Mouse (Mus musculus): ENCODE results near the gene Twsg1.
A peak's percentile ranks its signal among the peaks of the same experiment; 100 is the strongest.
"Not testable (repeated sequence)": the region's sequence is repeated elsewhere in the genome, so short reads cannot be mapped to it uniquely, and the experiment has no call there.

The Twsg1 gene

GRCm38 (mm10) chr17:65950622-65951404, at the start of gene Twsg1:
TSS of gene Twsg1 (minus strand) at chr17:65951226.
- peak; percentile 93 to 94 for DNase-seq (ENCODE audit: low spot score in 2 of 2)

DNA sequence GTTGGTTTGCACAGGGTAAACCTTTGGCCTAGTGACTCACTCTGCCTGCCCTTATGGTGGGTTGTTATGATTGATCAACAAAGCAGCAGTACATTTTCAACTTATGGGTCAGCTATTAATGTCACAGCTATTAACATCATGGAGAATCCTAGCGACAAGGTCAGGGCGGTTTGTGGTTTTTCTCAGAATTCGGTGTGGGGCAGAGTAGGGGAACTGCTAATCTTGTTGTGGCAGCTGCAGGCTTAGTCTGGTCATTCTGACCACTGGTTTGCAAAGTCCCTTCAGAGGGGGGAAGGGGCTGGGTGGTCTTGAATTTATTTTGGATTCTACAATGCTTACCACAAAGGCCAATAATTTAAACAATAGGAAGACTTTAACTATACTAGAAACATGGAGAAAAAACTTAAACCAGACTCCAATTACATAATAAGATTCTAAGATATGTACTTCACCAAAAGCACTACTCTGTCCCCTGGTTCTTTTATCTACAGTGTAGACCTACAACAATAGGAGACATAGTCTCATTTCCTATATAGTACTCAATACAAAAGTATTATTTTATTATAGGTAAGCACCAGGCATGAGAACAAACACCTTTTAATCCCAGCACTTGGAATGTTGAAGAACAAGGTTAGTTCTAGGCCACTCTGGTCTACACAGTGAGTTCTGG, 37.3 kb upstream of the Twsg1 start:
- no peak for DNase-seq (ENCODE audit: low spot score in 2 of 2)

DNA sequence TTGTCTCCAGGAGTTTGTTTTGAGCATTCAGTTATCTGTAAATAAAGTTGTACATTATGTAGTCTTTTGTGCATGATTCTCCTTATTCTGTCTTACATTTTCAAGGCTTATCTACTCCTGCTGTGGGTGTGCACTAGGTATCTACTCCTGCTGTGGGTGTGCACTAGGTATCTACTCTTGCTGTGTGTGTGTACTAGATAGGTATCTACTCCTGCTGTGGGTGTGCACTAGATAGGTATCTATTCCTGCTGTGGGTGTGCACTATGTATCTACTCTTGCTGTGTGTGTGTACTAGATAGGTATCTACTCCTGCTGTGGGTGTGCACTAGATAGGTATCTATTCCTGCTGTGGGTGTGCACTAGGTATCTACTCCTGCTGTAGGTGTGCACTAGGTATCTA, 25.7 kb upstream of the Twsg1 start:
- not testable (repeated sequence) for DNase-seq (ENCODE audit: low spot score in 2 of 2)

DNA sequence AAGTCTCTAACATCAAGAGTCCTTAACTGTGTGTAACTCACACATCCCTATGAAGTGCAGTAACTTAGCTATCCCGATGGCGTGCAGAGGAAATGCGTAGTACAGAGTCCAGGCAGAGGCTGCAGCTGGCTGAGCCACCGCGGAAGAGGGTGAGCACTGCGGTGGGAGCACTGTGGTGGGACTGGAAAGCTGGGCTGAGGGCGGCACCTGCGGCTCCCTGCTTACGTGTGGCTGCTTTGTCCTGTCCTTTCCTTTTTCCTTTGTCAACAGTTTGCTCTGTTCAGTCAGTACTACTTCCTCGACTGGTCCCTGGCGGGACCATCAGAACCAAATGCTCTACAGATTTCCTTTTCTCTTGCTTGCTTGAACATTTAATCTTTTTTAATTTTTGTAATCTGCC, 16.7 kb upstream of the Twsg1 start:
- no peak for DNase-seq (ENCODE audit: low spot score in 2 of 2)

DNA sequence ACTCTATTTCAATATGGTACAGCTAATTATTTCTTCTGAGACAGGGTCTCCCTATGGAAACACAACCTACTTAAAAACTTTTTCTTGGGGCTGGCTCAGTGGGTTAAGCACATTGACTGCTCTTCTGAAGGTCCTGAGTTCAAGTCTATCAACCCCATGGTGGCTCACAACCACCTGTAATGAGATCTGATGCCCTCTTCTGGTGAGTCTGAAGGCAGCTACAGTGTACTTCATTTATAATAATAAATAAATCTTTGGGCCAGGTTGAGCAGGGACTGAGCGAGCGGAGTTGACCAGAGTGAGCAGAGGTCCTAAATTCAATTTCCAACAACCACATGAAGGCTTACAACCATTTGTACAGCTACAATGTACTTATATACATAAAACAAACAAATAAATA, 11.2 kb upstream of the Twsg1 start:
- DNase-seq (ENCODE audit: low spot score in 2 of 2), result no peak

GRCm38 (mm10) chr17:65961606-65962136, 10.6 kb upstream of the Twsg1 start:
- no peak for DNase-seq (ENCODE audit: low spot score in 2 of 2)

DNA sequence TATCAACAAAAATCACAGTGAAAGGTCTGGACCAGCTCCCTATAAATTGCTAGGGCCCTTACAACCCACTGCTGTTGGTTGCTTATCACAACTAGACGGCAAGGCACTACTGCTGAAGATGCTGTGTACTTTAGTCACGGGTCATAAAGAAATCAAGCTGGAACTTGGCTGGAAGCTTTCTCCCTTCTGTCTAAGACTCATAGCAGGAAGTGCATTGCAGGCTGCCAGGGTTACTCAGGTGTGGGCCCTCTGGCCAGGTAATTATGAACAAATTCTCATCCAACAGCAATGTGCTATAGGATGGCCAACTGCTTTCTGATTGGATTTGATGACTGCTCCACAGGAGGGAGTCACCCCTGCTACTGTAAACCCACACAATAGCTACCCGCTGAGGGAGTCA, 8.0 kb upstream of the Twsg1 start:
- no peak for DNase-seq (ENCODE audit: low spot score in 2 of 2)

DNA sequence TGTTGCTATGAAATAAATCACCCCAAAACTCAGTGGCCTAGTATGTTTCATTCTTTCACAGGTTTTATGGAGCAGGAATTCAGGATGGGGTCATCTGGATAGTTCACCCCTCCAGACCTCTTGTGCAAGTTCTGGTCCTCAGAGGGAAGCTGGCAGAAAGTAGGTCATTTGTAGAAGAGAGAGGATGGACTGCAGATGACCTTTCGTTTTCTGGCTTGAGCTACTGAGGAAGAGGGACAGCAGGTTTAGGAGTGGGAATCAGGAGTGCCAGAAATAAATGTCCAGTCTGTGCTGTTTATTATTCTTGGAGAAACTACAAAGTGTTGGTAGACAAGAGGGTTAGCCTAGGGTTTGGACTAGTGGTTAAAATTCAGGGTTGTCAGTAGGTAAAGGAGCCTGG, 7.3 kb upstream of the Twsg1 start:
- no peak for DNase-seq (ENCODE audit: low spot score in 2 of 2)

DNA sequence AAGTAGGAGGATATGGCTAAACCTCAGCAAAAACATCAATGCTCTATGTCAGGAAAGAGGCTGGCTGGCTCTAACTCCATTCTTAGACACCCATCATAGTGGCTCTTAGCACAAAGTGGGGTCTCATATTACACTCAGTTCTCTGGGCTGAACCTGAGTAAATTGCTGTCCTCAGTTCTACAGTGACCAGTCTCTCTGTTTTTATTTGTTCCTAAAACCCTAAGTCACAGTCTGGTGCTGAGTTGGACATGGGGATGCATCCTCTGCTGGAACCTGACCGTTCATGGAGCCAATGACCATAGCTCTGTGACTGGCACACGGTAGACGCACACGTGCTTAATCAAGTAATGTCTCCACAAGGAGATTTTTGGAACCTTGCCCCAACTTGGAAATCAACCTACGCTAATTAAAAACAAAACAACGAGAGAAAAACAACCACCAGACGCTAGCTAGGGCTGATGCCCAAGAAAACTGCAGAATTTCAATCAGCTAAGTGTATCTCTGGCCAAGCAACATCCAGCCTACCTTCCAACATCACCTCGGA, 6.8 kb upstream of the Twsg1 start:
- DNase-seq (ENCODE audit: low spot score in 2 of 2), result no peak

DNA sequence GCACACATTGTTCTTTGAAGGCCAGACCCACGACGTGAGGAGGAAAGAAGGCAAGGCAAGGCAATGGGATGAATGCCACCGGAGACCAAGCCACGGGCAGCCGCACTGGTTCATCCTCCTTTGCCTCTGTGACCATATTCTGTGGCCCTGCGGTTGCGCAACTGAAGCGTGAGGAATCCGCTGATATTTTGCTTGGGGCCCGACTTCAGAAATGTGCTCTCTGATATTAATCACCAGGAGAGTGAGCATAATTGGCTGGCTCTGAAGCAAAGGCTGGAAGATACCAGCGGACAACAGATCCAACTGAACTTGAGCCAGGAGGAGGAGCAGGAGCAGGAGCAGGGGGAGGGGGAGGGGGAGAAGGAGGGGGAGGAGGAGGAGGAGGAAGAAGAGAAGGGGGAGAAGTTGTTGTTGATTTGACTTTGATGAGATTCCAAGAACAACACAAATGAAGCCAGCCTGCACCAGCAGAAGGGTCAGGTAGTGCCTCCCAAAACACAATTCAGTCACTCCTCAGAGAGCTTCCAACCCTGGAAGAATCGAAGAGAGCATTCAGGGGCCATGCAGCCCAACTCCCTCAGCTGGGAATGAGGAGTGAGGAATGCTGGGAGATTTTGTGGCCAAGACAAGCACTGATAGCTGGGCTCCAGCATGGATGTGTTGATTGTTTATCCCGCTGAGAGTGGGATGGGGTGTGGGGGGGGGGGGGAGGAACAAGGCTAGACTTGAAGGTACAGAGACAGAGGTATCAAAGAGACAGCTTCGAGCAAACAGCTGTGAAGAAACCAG, 6.2 kb upstream of the Twsg1 start:
- DNase-seq (ENCODE audit: low spot score in 2 of 2), result no peak

DNA sequence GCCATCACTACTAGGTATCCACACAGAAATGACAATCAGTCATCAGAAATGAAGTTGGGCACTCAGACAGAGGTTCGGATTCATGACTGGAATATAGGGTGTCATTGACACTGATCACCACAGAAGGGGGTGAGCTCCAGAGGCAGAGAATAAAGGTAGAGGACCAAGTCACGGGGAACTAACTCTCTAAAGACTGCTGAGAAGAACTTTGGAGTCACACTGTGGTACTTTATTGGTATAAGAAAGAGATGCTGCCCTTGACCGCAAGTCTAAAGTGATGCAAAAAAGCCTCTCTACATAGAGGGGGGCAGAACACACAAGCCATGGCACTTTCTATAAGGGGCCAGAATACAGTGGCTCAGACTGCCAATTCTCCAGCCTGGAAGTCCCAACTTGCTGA, 5.1 kb upstream of the Twsg1 start:
- DNase-seq (ENCODE audit: low spot score in 2 of 2), result no peak

DNA sequence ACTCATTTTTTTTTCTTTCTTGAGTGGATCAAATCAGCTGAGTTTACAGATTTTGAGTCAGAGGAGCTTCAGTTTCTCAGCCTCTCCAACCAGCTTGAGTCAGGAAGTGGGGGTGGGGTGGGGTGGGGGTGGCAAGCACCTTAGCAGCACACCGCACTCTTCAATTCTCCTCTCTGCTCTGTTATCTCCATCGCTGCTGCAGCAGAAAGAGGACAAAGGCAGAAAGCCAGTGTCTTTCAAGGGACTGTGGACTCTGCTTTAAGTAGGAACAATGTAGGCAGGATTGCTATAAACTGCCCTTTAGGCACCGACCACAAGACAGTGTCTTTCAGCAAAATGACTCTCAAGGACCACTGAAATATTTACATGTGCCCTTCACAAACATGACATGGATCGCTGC, 2.9 kb upstream of the Twsg1 start:
- no peak for DNase-seq (ENCODE audit: low spot score in 2 of 2)

GRCm38 (mm10) chr17:65952083-65952482, 1.1 kb upstream of the Twsg1 start:
- no peak for DNase-seq (ENCODE audit: low spot score in 2 of 2)

DNA sequence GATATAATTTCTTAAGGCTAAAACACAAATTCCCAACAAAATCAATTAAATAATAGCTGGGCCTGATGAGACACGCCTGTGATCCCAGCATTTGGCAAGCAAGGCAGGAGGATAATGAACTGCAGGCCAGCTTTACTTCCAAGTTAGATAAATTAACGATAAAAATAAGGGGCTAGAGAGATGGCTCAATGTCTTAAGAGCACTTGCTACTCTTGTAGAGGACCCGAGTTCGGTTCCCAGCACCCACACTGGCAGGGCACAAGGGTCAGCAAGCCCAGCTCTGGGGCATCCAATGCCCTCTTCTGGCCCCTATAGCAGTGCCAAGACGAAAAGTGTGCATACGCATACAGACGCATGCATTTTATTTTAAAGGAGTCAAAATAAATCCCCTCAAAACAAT, 843 bp downstream of the Twsg1 start:
- no peak for DNase-seq (ENCODE audit: low spot score in 2 of 2)

DNA sequence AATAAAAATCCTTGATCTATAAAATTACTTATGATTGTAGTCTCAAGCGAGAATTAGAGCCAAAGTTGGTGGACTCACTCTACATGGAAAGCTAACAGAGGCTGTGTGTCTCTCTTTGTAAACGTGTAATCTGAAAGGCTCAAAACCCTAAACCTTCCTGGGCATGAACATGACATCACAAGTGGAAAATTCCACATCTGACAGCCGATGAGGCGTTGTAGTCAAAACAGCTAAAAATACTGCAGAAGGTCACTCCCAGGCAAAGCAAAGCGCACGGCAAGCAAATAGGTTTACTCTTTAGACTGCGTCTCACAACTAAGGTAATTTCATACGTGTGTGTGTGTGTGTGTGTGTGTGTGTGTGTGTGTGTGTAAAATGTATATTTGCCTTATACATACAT, 3.7 kb downstream of the Twsg1 start:
- no peak for DNase-seq (ENCODE audit: low spot score in 2 of 2)

DNA sequence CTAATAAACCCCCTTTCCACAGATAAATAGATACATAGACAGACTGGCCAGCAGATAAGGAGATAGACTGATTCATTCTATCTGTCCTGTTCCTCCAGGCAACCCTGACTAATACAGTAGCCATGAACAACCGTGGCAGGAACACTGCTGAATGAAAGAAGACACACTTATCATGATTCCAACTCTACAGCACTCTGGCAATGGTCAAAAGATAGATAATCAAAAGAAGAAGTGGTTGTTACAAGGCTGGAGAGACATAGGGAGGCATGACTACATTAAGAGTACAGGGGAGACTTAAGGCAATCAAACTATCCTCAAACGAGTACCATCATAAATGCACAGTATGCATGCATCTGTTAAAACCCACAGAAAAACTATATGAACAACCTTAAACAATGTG, 5.6 kb downstream of the Twsg1 start:
- DNase-seq (ENCODE audit: low spot score in 2 of 2), result no peak

DNA sequence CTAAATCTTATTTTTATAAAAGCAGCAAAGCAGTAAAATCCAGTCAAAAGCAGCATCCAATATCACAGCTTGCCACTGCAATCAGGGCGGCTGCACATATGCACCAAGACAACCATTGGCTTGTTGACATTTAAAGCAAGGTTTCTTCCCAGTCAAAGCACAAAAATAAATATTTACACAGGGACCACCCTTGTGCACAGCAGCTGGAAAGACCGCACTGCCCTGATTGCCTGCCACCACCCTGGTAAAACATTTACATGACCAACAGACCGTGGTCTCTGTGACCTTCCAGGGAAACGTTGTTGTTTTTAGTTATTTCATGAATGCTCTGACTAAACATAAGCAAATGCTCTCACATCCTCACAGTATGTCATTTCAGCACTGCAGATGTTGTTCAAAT, 8.6 kb downstream of the Twsg1 start:
- DNase-seq (ENCODE audit: low spot score in 2 of 2), result no peak

GRCm38 (mm10) chr17:65941275-65941674, 9.8 kb downstream of the Twsg1 start:
- DNase-seq (ENCODE audit: low spot score in 2 of 2), result no peak

DNA sequence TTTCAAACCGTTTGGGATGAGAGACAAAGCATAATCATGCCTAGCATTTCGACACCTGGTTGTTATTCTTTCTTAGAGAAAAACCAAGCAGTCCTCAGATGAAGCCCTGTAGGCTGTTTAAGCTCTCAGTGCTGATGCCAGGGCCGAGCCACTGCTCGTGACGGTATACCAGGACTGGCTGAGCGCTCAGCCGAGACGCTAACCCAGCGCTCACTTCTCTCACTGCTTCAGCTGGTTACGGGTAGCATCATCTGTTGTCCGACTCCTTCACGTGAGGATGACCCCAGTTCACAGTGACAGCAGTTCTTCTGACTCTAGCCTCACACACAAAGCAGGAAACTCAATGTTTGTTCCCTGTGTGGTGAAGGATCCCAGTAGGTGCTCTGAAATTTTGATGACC, 10.8 kb downstream of the Twsg1 start:
- no peak for DNase-seq (ENCODE audit: low spot score in 2 of 2)

DNA sequence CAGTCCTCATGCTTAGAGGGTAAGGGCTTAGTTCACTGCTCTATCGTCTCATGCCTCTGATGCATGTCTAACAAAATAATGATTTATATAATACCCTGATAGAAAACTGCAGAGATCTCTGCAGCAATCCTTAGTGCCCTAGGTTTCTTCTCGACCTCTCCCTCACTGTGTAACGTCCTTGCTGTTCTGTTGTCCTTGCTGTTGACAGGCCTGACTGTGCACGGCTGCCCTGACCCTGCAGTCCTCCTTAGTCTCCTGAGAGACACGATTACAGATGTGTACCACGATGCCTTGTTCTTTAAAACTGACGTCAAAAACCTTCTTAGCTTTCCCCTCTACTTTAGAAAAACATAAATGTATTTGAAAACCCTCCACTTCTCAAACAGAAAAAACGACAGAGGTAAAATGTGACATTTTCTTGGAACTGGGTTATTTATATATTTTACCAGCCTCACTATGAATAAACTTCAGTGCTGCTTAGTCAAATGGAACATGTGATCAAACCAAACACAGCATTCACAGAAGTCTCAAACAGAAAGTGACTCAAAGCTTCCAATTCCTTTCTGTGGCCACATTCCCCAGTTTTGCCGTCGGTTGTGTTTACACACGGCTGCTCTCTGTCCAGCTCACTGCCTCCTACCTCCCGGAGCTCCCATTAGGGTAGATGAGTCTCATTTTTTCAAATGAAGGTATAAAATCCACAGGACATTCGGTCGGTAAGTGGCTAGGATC, 11.4 kb downstream of the Twsg1 start:
- DNase-seq (ENCODE audit: low spot score in 2 of 2), result no peak

GRCm38 (mm10) chr17:65937671-65938070, 13.4 kb downstream of the Twsg1 start:
- no peak for DNase-seq (ENCODE audit: low spot score in 2 of 2)

GRCm38 (mm10) chr17:65933741-65934140, 17.3 kb downstream of the Twsg1 start:
- no peak for DNase-seq (ENCODE audit: low spot score in 2 of 2)

Data from urinary bladder, postnatal 4 days (tissue).